Mouse (Mus musculus) heart, embryonic 14.5 days (tissue): Measurements from ENCODE around the gene Gm10643. TPM values are rescaled to one million over a fixed set of nuclear protein-coding genes. Genes with fewer than 3 reads are reported as not detected.

Experiments used
- ATAC-seq: fragments of 200-750 bp; cut with Nextera tagmentation; 2 replicates; pipeline ENCODE4 v1.8.0; 2017; ENCODE audit warnings: low read depth, moderate TSS enrichment; ENCODE audit not compliant: insufficient number of reproducible peaks, insufficient read depth, low FRiP score
- H3K27ac ChIP-seq, 2 experiments: fragments of 200-500 bp in 1 of 2; fragments of 300-500 bp in 1 of 2; sonication (generic) in 1 of 2; replicated peaks in 1 of 2; 2 replicates each; pipeline ENCODE4 v1.5.1; 2012 to 2014; ENCODE audit warnings: low read depth in 2 of 2, low read length in 2 of 2, control low read depth in 1 of 2, mild to moderate bottlenecking in 1 of 2, mixed read lengths in 1 of 2; ENCODE audit not compliant: control insufficient read depth in 1 of 2, insufficient read depth in 1 of 2
- H3K27me3 ChIP-seq: fragments of 300-500 bp; sonication (generic); 2 replicates; pipeline ENCODE4 v1.6.1; 2014; ENCODE audit warnings: mild to moderate bottlenecking, low read length, control low read depth; ENCODE audit not compliant: control insufficient read depth, insufficient read depth
- H3K36me3 ChIP-seq: fragments of 300-500 bp; sonication (generic); 2 replicates; pipeline ENCODE4 v1.6.1; 2014; ENCODE audit warnings: mild to moderate bottlenecking, control low read depth, low read length, mixed read lengths; ENCODE audit not compliant: control insufficient read depth, insufficient read depth
- H3K4me1 ChIP-seq, 2 experiments: fragments of 200-500 bp in 1 of 2; fragments of 300-500 bp in 1 of 2; sonication (generic) in 1 of 2; 2 replicates each; pipeline ENCODE4 v1.6.1; 2012 to 2014; ENCODE audit warnings: low read length in 2 of 2, control low read depth in 1 of 2, mixed read lengths in 1 of 2; ENCODE audit not compliant: control insufficient read depth in 2 of 2, insufficient read depth in 2 of 2
- H3K4me2 ChIP-seq: fragments of 300-500 bp; sonication (generic); 2 replicates; pipeline ENCODE4 v1.6.1; 2014; ENCODE audit warnings: mild to moderate bottlenecking, low read length
- H3K4me3 ChIP-seq, 2 experiments: fragments of 200-500 bp in 1 of 2; fragments of 300-500 bp in 1 of 2; sonication (generic) in 1 of 2; 2 replicates each; pipeline ENCODE4 v1.5.1; 2012 to 2014; ENCODE audit warnings: low read length in 2 of 2, mild to moderate bottlenecking in 2 of 2, control low read depth in 1 of 2, low read depth in 1 of 2, moderate library complexity in 1 of 2; ENCODE audit not compliant: control insufficient read depth in 1 of 2, insufficient read depth in 1 of 2
- H3K9ac ChIP-seq: fragments of 300-500 bp; sonication (generic); 2 replicates; pipeline ENCODE4 v1.6.1; 2014; ENCODE audit warnings: mild to moderate bottlenecking, low read length
- H3K9me3 ChIP-seq: fragments of 300-500 bp; sonication (generic); 2 replicates; pipeline ENCODE4 v1.6.1; 2016; ENCODE audit warnings: low read length, control low read depth; ENCODE audit not compliant: control insufficient read depth
- WGBS: fragments of 180-500 bp; shearing (Covaris S2); extraction: QIAGEN DNeasy Blood & Tissue Kit; methylation state at CpG from one replicate; pipeline ENCODE4 v1.1.7; 2014; 5-methylcytosine and 5-hydroxymethylcytosine counted together
- polyA plus RNA-seq: library from polyadenylated mRNA; unstranded; fragments of >200 nt; fragmentation: Nextera tagmentation; extraction: Ambion mirVana; gene quantifications from 2 replicates; pipeline ENCODE4 v1.2.1, GENCODE M21; 2014

The Gm10643 gene
- polyA plus RNA-seq, 1 experiment from 2014 or later: 1.6 TPM

- ATAC-seq: peak; percentile 73
- H3K4me1 ChIP-seq: peaks cover 19 to 49% of the 10 kb centered on the region in 2 experiments
- under 1% methylated on average over 52 of the region's 58 CpGs for WGBS
- H3K27me3 ChIP-seq: no peaks in the 10 kb centered on the region
- peak overlapping the region; percentile 64 for H3K4me2 ChIP-seq
- peak overlapping the region; percentile 70 to 73 for H3K4me3 ChIP-seq
- peak overlapping the region; percentile 68 to 91 for H3K27ac ChIP-seq
- H3K9me3 ChIP-seq: no peaks in the 10 kb centered on the region
- H3K36me3 ChIP-seq: no peaks in the 10 kb centered on the region
- H3K9ac ChIP-seq: peak overlapping the region; percentile 82
Observed at GRCm38 (mm10) chr8:84067047-84067573, 2.2 kb upstream of the Gm10643 start.

- H3K36me3 ChIP-seq: no peaks in the 10 kb centered on the region
- peak; percentile 97 for ATAC-seq
- peak within 1 kb of the TSS; percentile 88 for H3K4me2 ChIP-seq
- no peaks in the 10 kb centered on the region for H3K27me3 ChIP-seq
- H3K4me3 ChIP-seq: peak within 1 kb of the TSS; percentile 73 to 74
- peak within 1 kb of the TSS; percentile 78 to 91 for H3K27ac ChIP-seq
- H3K9me3 ChIP-seq: no peaks in the 10 kb centered on the region
- under 1% methylated on average over 51 of the region's 51 CpGs for WGBS
- H3K4me1 ChIP-seq: peaks cover 14 to 42% of the 10 kb centered on the region in 2 experiments
- peak within 1 kb of the TSS; percentile 86 for H3K9ac ChIP-seq
Observed at GRCm38 (mm10) chr8:84066291-84066930, 1.5 kb upstream of the Gm10643 start, which contains the start of gene Rfx1. Gene Rfx1 (plus strand): TSS chr8:84066834.

GRCm38 (mm10) chr8:84065457-84066072 lies 628 bp upstream of the Gm10643 start:
- H3K27me3 ChIP-seq: no peaks in the 10 kb centered on the region
- 26% methylated on average over 5 of the region's 5 CpGs for WGBS

GRCm38 (mm10) chr8:84063861-84064610 lies 901 bp downstream of the Gm10643 start:
- Histone ChIP-seq H3K4me1 (peaks cover 9 to 22% of the 10 kb centered on the region in 2 experiments), H3K4me3 (no peak overlapping the region), H3K9ac (no peak overlapping the region), H3K27me3 (no peaks in the 10 kb centered on the region), H3K27ac (0 out of 4 replicates have a peak overlapping the region, but pooled peaks of 1 of the 2 experiments have one; percentile 28), H3K9me3 (no peaks in the 10 kb centered on the region), H3K36me3 (no peaks in the 10 kb centered on the region), H3K4me2 (no peak overlapping the region)
- WGBS: 62% methylated on average over 8 of the region's 8 CpGs
- no peak for ATAC-seq

More at GRCm38 (mm10) chr8:84065457-84066072, 628 bp upstream of the Gm10643 start:
- Histone ChIP-seq H3K36me3 (no peaks in the 10 kb centered on the region), H3K27ac (peak overlapping the region; percentile 78 to 90), H3K4me3 (peak overlapping the region; percentile 73 to 74), H3K4me1 (peaks cover 13 to 34% of the 10 kb centered on the region in 2 experiments), H3K4me2 (peak overlapping the region; percentile 88), H3K9me3 (no peaks in the 10 kb centered on the region), H3K9ac (peak overlapping the region; percentile 86)
- ATAC-seq: no peak

- 82% methylated on average over 2 of the region's 2 CpGs for WGBS
- no peak for ATAC-seq
- Histone ChIP-seq H3K4me1 (no peaks in the 10 kb centered on the region; a peak in 1 of 4 replicates), H3K9me3 (no peaks in the 10 kb centered on the region), H3K27me3 (no peaks in the 10 kb centered on the region), H3K9ac (no peak overlapping the region), H3K36me3 (no peaks in the 10 kb centered on the region), H3K4me2 (no peak overlapping the region), H3K4me3 (no peak overlapping the region), H3K27ac (no peak overlapping the region)
Observed at GRCm38 (mm10) chr8:84060245-84060644, 4.7 kb downstream of the Gm10643 start.

- Histone ChIP-seq H3K4me1 (no peaks in the 10 kb centered on the region; a peak in 1 of 4 replicates), H3K4me2 (no peak overlapping the region), H3K36me3 (no peaks in the 10 kb centered on the region), H3K27me3 (no peaks in the 10 kb centered on the region), H3K9me3 (no peaks in the 10 kb centered on the region), H3K27ac (no peak overlapping the region), H3K4me3 (no peak overlapping the region), H3K9ac (no peak overlapping the region)
- 84% methylated on average over 2 of the region's 2 CpGs for WGBS
- ATAC-seq: no peak
Observed at GRCm38 (mm10) chr8:84059226-84059625, 5.7 kb downstream of the Gm10643 start.

GRCm38 (mm10) chr8:84057827-84058226 lies 7.1 kb downstream of the Gm10643 start:
- Histone ChIP-seq H3K9me3 (0 out of 2 replicates have a peak, but pooled peaks cover 5% of the 10 kb centered on the region), H3K27ac (no peak overlapping the region), H3K9ac (no peak overlapping the region), H3K4me1 (peaks cover under 1 to 1% of the 10 kb centered on the region in 2 experiments; a peak in 3 of 4 replicates), H3K4me3 (no peak overlapping the region), H3K27me3 (no peaks in the 10 kb centered on the region), H3K4me2 (no peak overlapping the region), H3K36me3 (no peaks in the 10 kb centered on the region)
- WGBS: 91% methylated on average over 1 of the region's 1 CpGs
- ATAC-seq: no peak
